Mouse (Mus musculus): Measurements from ENCODE around the gene Nck2. TPM values are rescaled to one million over a fixed set of nuclear protein-coding genes. Genes with fewer than 3 reads are reported as not detected.

The Nck2 gene
- polyA plus RNA-seq, 1 experiment from 2014 or later, result 40.9 TPM

- no peak for ATAC-seq (ENCODE audit: low FRiP score)
- Histone ChIP-seq H3K27ac (no peak overlapping the region), H3K4me2 (no peak overlapping the region), H3K36me3 (replicated peaks) (no peaks in the 10 kb centered on the region), H3K27me3 (no peaks in the 10 kb centered on the region), H3K9ac (no peak overlapping the region), H3K4me3 (replicated peaks) (no peak overlapping the region), H3K4me1 (no peaks in the 10 kb centered on the region), H3K9me3 (no peaks in the 10 kb centered on the region)
- WGBS, result 59% methylated on average over 2 of the region's 2 CpGs
Observed at GRCm38 (mm10) chr1:43589910-43590309, 145.5 kb downstream of the Nck2 start.

GRCm38 (mm10) chr1:43590727-43591126 lies 146.3 kb downstream of the Nck2 start:
- H3K9me3 ChIP-seq, result no peaks in the 10 kb centered on the region
- ATAC-seq (ENCODE audit: low FRiP score), result no peak
- H3K4me2 ChIP-seq, result no peak overlapping the region
- 59% methylated on average over 1 of the region's 1 CpGs for WGBS
- H3K4me3 ChIP-seq (replicated peaks), result no peak overlapping the region
- H3K4me1 ChIP-seq, result no peaks in the 10 kb centered on the region
- no peak overlapping the region for H3K9ac ChIP-seq
- H3K27me3 ChIP-seq, result no peaks in the 10 kb centered on the region
- no peak overlapping the region for H3K27ac ChIP-seq
- no peaks in the 10 kb centered on the region for H3K36me3 ChIP-seq (replicated peaks)

DNA sequence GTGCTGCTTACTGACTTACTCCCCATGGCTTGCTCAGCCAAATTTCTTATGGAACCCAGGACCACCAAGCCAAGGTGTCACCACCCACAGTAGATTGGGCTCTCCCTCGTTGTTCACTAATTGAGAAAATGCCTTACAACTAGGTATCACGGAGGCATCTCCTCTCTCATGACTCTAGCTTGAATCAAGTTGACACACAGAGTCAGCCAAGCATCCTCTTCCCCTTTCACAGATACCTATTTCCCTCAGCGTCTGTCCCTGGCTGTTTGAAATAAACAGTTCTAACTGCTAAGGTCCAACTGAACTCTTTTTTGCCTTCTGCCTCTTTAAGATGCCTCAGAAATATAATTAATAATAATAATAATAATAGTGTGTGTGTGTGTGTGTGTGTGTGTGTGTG lies 148.7 kb downstream of the Nck2 start:
- H3K4me1 ChIP-seq, result no peaks in the 10 kb centered on the region
- H3K9me3 ChIP-seq, result no peaks in the 10 kb centered on the region
- no peaks in the 10 kb centered on the region for H3K27me3 ChIP-seq
- no peak overlapping the region for H3K4me3 ChIP-seq (replicated peaks)
- H3K4me2 ChIP-seq, result no peak overlapping the region
- ATAC-seq (ENCODE audit: low FRiP score), result no peak
- WGBS, result 83% methylated on average over 3 of the region's 3 CpGs
- no peaks in the 10 kb centered on the region for H3K36me3 ChIP-seq (replicated peaks)
- no peak overlapping the region for H3K9ac ChIP-seq
- no peak overlapping the region for H3K27ac ChIP-seq

DNA sequence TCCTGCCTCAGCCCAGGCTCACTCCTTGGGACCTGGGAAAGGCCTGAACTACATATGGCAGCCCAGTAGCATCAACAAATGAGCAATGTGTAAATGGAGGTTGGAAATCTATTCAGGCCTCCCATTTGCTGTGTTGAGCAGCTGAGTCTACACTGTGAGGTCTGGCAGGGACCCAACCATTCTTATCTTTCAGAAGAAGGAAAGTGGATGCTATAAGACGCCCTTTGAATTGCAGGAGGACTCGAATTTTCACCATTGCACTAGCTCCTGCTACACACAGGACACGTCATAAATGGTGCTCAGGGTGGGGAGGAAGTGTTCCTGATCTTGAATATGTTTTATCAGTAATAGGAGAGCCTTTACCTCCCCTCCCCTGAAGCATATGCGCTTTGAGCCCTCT lies 150.4 kb downstream of the Nck2 start:
- no peaks in the 10 kb centered on the region for H3K9me3 ChIP-seq
- H3K36me3 ChIP-seq (replicated peaks), result no peaks in the 10 kb centered on the region
- no peak overlapping the region for H3K9ac ChIP-seq
- H3K27me3 ChIP-seq, result no peaks in the 10 kb centered on the region
- H3K4me2 ChIP-seq, result no peak overlapping the region
- no peaks in the 10 kb centered on the region for H3K4me1 ChIP-seq
- 77% methylated on average over 4 of the region's 4 CpGs for WGBS
- no peak for ATAC-seq (ENCODE audit: low FRiP score)
- no peak overlapping the region for H3K4me3 ChIP-seq (replicated peaks)
- no peak overlapping the region for H3K27ac ChIP-seq

- Histone ChIP-seq H3K9ac (no peak overlapping the region), H3K36me3 (replicated peaks) (no peaks in the 10 kb centered on the region), H3K4me3 (replicated peaks) (no peak overlapping the region), H3K4me2 (no peak overlapping the region), H3K27ac (no peak overlapping the region), H3K9me3 (0 out of 2 replicates have a peak, but pooled peaks cover 3% of the 10 kb centered on the region), H3K27me3 (no peaks in the 10 kb centered on the region), H3K4me1 (no peaks in the 10 kb centered on the region)
- no peak for ATAC-seq (ENCODE audit: low FRiP score)
Observed at GRCm38 (mm10) chr1:43597731-43598130, 153.4 kb downstream of the Nck2 start.

GRCm38 (mm10) chr1:43599483-43599882 lies 155.1 kb downstream of the Nck2 start:
- 0 out of 2 replicates have a peak, but pooled peaks cover 3% of the 10 kb centered on the region for H3K9me3 ChIP-seq
- H3K4me3 ChIP-seq (replicated peaks), result no peak overlapping the region
- H3K36me3 ChIP-seq (replicated peaks), result no peaks in the 10 kb centered on the region
- H3K9ac ChIP-seq, result no peak overlapping the region
- no peak for ATAC-seq (ENCODE audit: low FRiP score)
- H3K27me3 ChIP-seq, result no peaks in the 10 kb centered on the region
- H3K4me2 ChIP-seq, result no peak overlapping the region
- H3K4me1 ChIP-seq, result no peaks in the 10 kb centered on the region
- no peak overlapping the region for H3K27ac ChIP-seq

- Histone ChIP-seq H3K9ac (no peak overlapping the region), H3K4me3 (replicated peaks) (no peak overlapping the region)
- no peak for ATAC-seq (ENCODE audit: low FRiP score)
Observed at GRCm38 (mm10) chr1:43601054-43601453, 156.7 kb downstream of the Nck2 start.

GRCm38 (mm10) chr1:43615948-43616347 lies 171.6 kb downstream of the Nck2 start:
- no peak overlapping the region for H3K4me2 ChIP-seq
- WGBS, result 41% methylated on average over 4 of the region's 4 CpGs
- no peaks in the 10 kb centered on the region for H3K4me1 ChIP-seq
- H3K4me3 ChIP-seq (replicated peaks), result no peak overlapping the region
- H3K9ac ChIP-seq, result no peak overlapping the region
- H3K36me3 ChIP-seq (replicated peaks), result no peaks in the 10 kb centered on the region
- H3K9me3 ChIP-seq, result no peaks in the 10 kb centered on the region
- no peaks in the 10 kb centered on the region for H3K27me3 ChIP-seq
- no peak overlapping the region for H3K27ac ChIP-seq
- ATAC-seq (ENCODE audit: low FRiP score), result no peak

More at GRCm38 (mm10) chr1:43601054-43601453, 156.7 kb downstream of the Nck2 start:
- Histone ChIP-seq H3K9me3 (0 out of 2 replicates have a peak, but pooled peaks cover 3% of the 10 kb centered on the region), H3K27ac (no peak overlapping the region), H3K4me1 (no peaks in the 10 kb centered on the region), H3K27me3 (no peaks in the 10 kb centered on the region), H3K4me2 (no peak overlapping the region), H3K36me3 (replicated peaks) (no peaks in the 10 kb centered on the region)
- 53% methylated on average over 8 of the region's 8 CpGs for WGBS

Other genes with a start within 250 kb of the Nck2 start
- 4.3 and 4.5 TPM in 2 replicates for gene Fhl2, start 247.6 kb upstream of the Nck2 start, polyA plus RNA-seq (2016; fragmentation: Nextera tagmentation; extraction: Ambion mirVana)